Mouse (Mus musculus) liver, embryonic 14.5 days (tissue): ENCODE results near the gene Capn2. TPM values are rescaled to one million over a fixed set of nuclear protein-coding genes. Genes with fewer than 3 reads are reported as not detected.

Experiments
- ATAC-seq: fragments of 200-750 bp; cut with Nextera tagmentation; 2 replicates; pipeline ENCODE4 v1.8.0; 2017; ENCODE audit warnings: moderate number of reproducible peaks, mild to moderate bottlenecking, moderate library complexity; ENCODE audit not compliant: insufficient read depth
- DNase-seq, 3 experiments: peaks; one replicate each; pipeline ENCODE4 v3.0.0-alpha.2; 2012 to 2013; ENCODE audit warnings: low read depth in 3 of 3, low spot score in 3 of 3
- H3K27ac ChIP-seq: fragments of 300-500 bp; sonication (generic); 2 replicates; pipeline ENCODE4 v1.5.1; 2014; ENCODE audit warnings: moderate library complexity, mild to moderate bottlenecking, control low read depth, inconsistent platforms
- H3K27me3 ChIP-seq: fragments of 300-500 bp; sonication (generic); 2 replicates; pipeline ENCODE4 v1.6.1; 2014; ENCODE audit warnings: mild to moderate bottlenecking, low read length, moderate library complexity; ENCODE audit not compliant: control insufficient read depth, insufficient read depth
- H3K36me3 ChIP-seq: fragments of 300-500 bp; sonication (generic); replicated peaks from 2 replicates; pipeline ENCODE4 v1.6.1; 2014; ENCODE audit warnings: low read depth; ENCODE audit not compliant: control insufficient read depth, insufficient read depth
- H3K4me1 ChIP-seq, 2 experiments: fragments of 200-500 bp in 1 of 2; fragments of 300-500 bp in 1 of 2; sonication (generic) in 1 of 2; replicated peaks; 2 replicates each; pipeline ENCODE4 v1.6.1; 2012 to 2014; ENCODE audit warnings: antibody characterized with exemption in 1 of 2, inconsistent platforms in 1 of 2, low read length in 1 of 2; ENCODE audit not compliant: control insufficient read depth in 2 of 2, insufficient read depth in 2 of 2
- H3K4me2 ChIP-seq: fragments of 300-500 bp; sonication (generic); 2 replicates; pipeline ENCODE4 v1.6.1; 2014; ENCODE audit warnings: low read depth, mild to moderate bottlenecking, control low read depth, moderate library complexity
- H3K4me3 ChIP-seq, 2 experiments: fragments of 200-500 bp in 1 of 2; fragments of 300-500 bp in 1 of 2; sonication (generic) in 1 of 2; 2 replicates each; pipeline ENCODE4 v1.5.1; 2012 to 2014; ENCODE audit warnings: low read depth in 2 of 2, low read length in 2 of 2, mild to moderate bottlenecking in 2 of 2, control low read depth in 1 of 2, inconsistent platforms in 1 of 2, moderate library complexity in 1 of 2; ENCODE audit not compliant: insufficient read depth in 1 of 2
- H3K9ac ChIP-seq: fragments of 300-500 bp; sonication (generic); replicated peaks from 2 replicates; pipeline ENCODE4 v1.6.1; 2014; ENCODE audit warnings: mild to moderate bottlenecking, control low read depth, moderate library complexity
- H3K9me3 ChIP-seq: fragments of 300-500 bp; sonication (generic); 2 replicates; pipeline ENCODE4 v1.6.1; 2016; ENCODE audit warnings: low read length, mixed read lengths; ENCODE audit not compliant: control insufficient read depth
- CTCF ChIP-seq: IDR thresholded peaks from 2 replicates; pipeline ENCODE4 v1.5.1; 2016; ENCODE audit warnings: antibody characterized with exemption, low read depth, control low read depth
- EP300 ChIP-seq: IDR thresholded peaks from 2 replicates; pipeline ENCODE4 v1.6.1; 2016; ENCODE audit warnings: antibody characterized with exemption, low read depth
- WGBS: fragments of 180-500 bp; shearing (Covaris S2); extraction: QIAGEN DNeasy Blood & Tissue Kit; methylation state at CpG from one replicate; pipeline ENCODE4 v1.1.7; 2014; ENCODE audit not compliant: insufficient replicate concordance; 5-methylcytosine and 5-hydroxymethylcytosine counted together
- polyA plus RNA-seq, 2 experiments: library from polyadenylated mRNA; depleted of rRNA in 1 of 2; stranded (reverse) in 1 of 2; unstranded in 1 of 2; fragments of >200 nt; fragmentation: Nextera tagmentation in 1 of 2; extraction: Ambion mirVana in 1 of 2; gene quantifications; 2 replicates each; pipeline versions ENCODE4 v1.2.1 to v1.2.3; 2012 to 2014

Capn2 gene
- polyA plus RNA-seq, 2 experiments, result 9.8 to 13.6 TPM

- H3K27me3 ChIP-seq, result no peaks in the 10 kb centered on the region
- no peak for DNase-seq
- no peak overlapping the region for H3K4me2 ChIP-seq
- no peak for TF ChIP-seq CTCF
- TF ChIP-seq EP300, result no peak
- no peak overlapping the region for H3K27ac ChIP-seq
- no peak for ATAC-seq
- H3K36me3 ChIP-seq, result no peaks in the 10 kb centered on the region
- no peaks in the 10 kb centered on the region; a peak in 1 of 4 replicates for H3K4me1 ChIP-seq
- no peak overlapping the region for H3K9ac ChIP-seq
- no peaks in the 10 kb centered on the region for H3K9me3 ChIP-seq
- WGBS, result 61% methylated on average over 3 of the region's 3 CpGs
- H3K4me3 ChIP-seq, result no peak overlapping the region
Measured at GRCm38 (mm10) chr1:182432059-182432458, 85.3 kb downstream of the Capn2 start.

- H3K9me3 ChIP-seq, result no peaks in the 10 kb centered on the region
- no peak overlapping the region for H3K27ac ChIP-seq
- H3K4me3 ChIP-seq, result no peak overlapping the region
- no peak overlapping the region for H3K9ac ChIP-seq
- 79% methylated on average over 2 of the region's 2 CpGs for WGBS
- DNase-seq, result no peak
- no peak overlapping the region for H3K4me2 ChIP-seq
- peaks cover 0 to 3% of the 10 kb centered on the region in 2 experiments; a peak in 3 of 4 replicates for H3K4me1 ChIP-seq
- no peak for TF ChIP-seq EP300
- no peak for TF ChIP-seq CTCF
- H3K36me3 ChIP-seq, result no peaks in the 10 kb centered on the region
- ATAC-seq, result no peak
- no peaks in the 10 kb centered on the region for H3K27me3 ChIP-seq
Measured at GRCm38 (mm10) chr1:182430676-182431075, 86.7 kb downstream of the Capn2 start.

GRCm38 (mm10) chr1:182429826-182430225, 87.6 kb downstream of the Capn2 start:
- H3K4me2 ChIP-seq, result no peak overlapping the region
- 59% methylated on average over 3 of the region's 3 CpGs for WGBS
- no peak for TF ChIP-seq EP300

GRCm38 (mm10) chr1:182427426-182427825, 90.0 kb downstream of the Capn2 start:
- TF ChIP-seq CTCF (no peak), EP300 (no peak)
- H3K4me2 ChIP-seq, result no peak overlapping the region
- no peaks in the 10 kb centered on the region for H3K27me3 ChIP-seq
- no peaks in the 10 kb centered on the region for H3K9me3 ChIP-seq
- no peak overlapping the region for H3K4me3 ChIP-seq
- DNase-seq (no peak), ATAC-seq (no peak)
- no peak overlapping the region for H3K9ac ChIP-seq
- no peak overlapping the region for H3K27ac ChIP-seq
- H3K4me1 ChIP-seq, result peaks cover 0 to 3% of the 10 kb centered on the region in 2 experiments; a peak in 3 of 4 replicates
- no peaks in the 10 kb centered on the region for H3K36me3 ChIP-seq
- WGBS, result 85% methylated on average over 1 of the region's 1 CpGs

More at GRCm38 (mm10) chr1:182429826-182430225, 87.6 kb downstream of the Capn2 start:
- ATAC-seq (no peak), DNase-seq (no peak)
- H3K36me3 ChIP-seq, result no peaks in the 10 kb centered on the region
- H3K9ac ChIP-seq, result no peak overlapping the region
- H3K9me3 ChIP-seq, result no peaks in the 10 kb centered on the region
- H3K4me3 ChIP-seq, result no peak overlapping the region
- H3K27me3 ChIP-seq, result no peaks in the 10 kb centered on the region
- peaks cover 0 to 3% of the 10 kb centered on the region in 2 experiments; a peak in 3 of 4 replicates for H3K4me1 ChIP-seq
- H3K27ac ChIP-seq, result no peak overlapping the region

- WGBS, result 45% methylated on average over 2 of the region's 2 CpGs
- no peaks in the 10 kb centered on the region for H3K36me3 ChIP-seq
- no peak for TF ChIP-seq CTCF
- no peak for TF ChIP-seq EP300
- no peak overlapping the region for H3K9ac ChIP-seq
- H3K4me1 ChIP-seq, result peaks cover 0 to 3% of the 10 kb centered on the region in 2 experiments; a peak in 3 of 4 replicates
- no peak overlapping the region for H3K4me2 ChIP-seq
- H3K27me3 ChIP-seq, result no peaks in the 10 kb centered on the region
- ATAC-seq, result no peak
- H3K9me3 ChIP-seq, result no peaks in the 10 kb centered on the region
- H3K27ac ChIP-seq, result no peak overlapping the region
- no peak overlapping the region for H3K4me3 ChIP-seq
- DNase-seq, result no peak
Measured at GRCm38 (mm10) chr1:182426444-182426843, 91.0 kb downstream of the Capn2 start.
